Mouse (Mus musculus) ES-E14 (cell line): Measurements from ENCODE around the gene Gm38655. TPM values are rescaled to one million over a fixed set of nuclear protein-coding genes. Genes with fewer than 3 reads are reported as not detected.
A peak's percentile ranks its signal among the peaks of the same experiment; 100 is the strongest.

Source experiments
- DNase-seq: peaks from one replicate; pipeline ENCODE4 v3.0.0-alpha.2; 2013; ENCODE audit warnings: low read depth, low spot score
- H3K27ac ChIP-seq: 2 replicates; pipeline ENCODE4 v1.5.1; 2012; ENCODE audit warnings: low read depth, mild to moderate bottlenecking, low read length, moderate library complexity, mixed read lengths; ENCODE audit not compliant: poor library complexity, insufficient read depth, severe bottlenecking
- H3K36me3 ChIP-seq: 2 replicates; pipeline ENCODE4 v1.6.1; 2012; ENCODE audit warnings: mild to moderate bottlenecking, low read length, moderate library complexity, mixed read lengths; ENCODE audit not compliant: control insufficient read depth, poor library complexity, insufficient read depth, severe bottlenecking
- H3K4me1 ChIP-seq, 2 experiments: fragments of 150-350 bp in 1 of 2; sonication (generic) in 1 of 2; 2 replicates each; pipeline ENCODE4 v1.6.1; 2012; ENCODE audit warnings: low read length in 2 of 2, mild to moderate bottlenecking in 1 of 2, mixed read lengths in 1 of 2; ENCODE audit not compliant: control insufficient read depth in 2 of 2, insufficient read depth in 2 of 2, poor library complexity in 1 of 2
- H3K4me3 ChIP-seq, 2 experiments: fragments of 150-350 bp in 1 of 2; sonication (generic) in 1 of 2; 2 replicates each; pipeline ENCODE4 v1.5.1; 2012; ENCODE audit warnings: low read length in 2 of 2, low read depth in 1 of 2, mild to moderate bottlenecking in 1 of 2, mixed read lengths in 1 of 2; ENCODE audit not compliant: insufficient read depth in 1 of 2, poor library complexity in 1 of 2, severe bottlenecking in 1 of 2
- H3K9ac ChIP-seq: 2 replicates; pipeline ENCODE4 v1.6.1; 2012; ENCODE audit warnings: low read depth, mild to moderate bottlenecking, low read length, mixed read lengths; ENCODE audit not compliant: poor library complexity, insufficient read depth, severe bottlenecking
- H3K9me3 ChIP-seq: fragments of 150-350 bp; sonication (generic); 2 replicates; pipeline ENCODE4 v1.6.1; 2012; ENCODE audit warnings: low read depth, mild to moderate bottlenecking, low read length; ENCODE audit not compliant: control insufficient read depth, insufficient read depth
- CHD2 ChIP-seq: IDR thresholded peaks from 2 replicates; pipeline ENCODE4 v1.6.1; 2014; ENCODE audit warnings: mild to moderate bottlenecking, low read depth, low read length, inconsistent platforms
- HCFC1 ChIP-seq: IDR thresholded peaks from 2 replicates; pipeline ENCODE4 v1.6.1; 2012; ENCODE audit warnings: low read length, inconsistent platforms, borderline replicate concordance; ENCODE audit not compliant: insufficient read depth
- MAFK ChIP-seq: IDR thresholded peaks from 2 replicates; pipeline ENCODE4 v1.6.1; 2014; ENCODE audit warnings: mild to moderate bottlenecking, low read depth, low read length, inconsistent platforms; ENCODE audit not compliant: insufficient read depth
- ZC3H11A ChIP-seq: IDR thresholded peaks from 2 replicates; pipeline ENCODE4 v1.6.1; 2012; ENCODE audit warnings: low read depth, mild to moderate bottlenecking, inconsistent platforms, low read length, borderline replicate concordance
- ZNF384 ChIP-seq: IDR thresholded peaks from 2 replicates; pipeline ENCODE4 v1.6.1; 2012; ENCODE audit warnings: low read depth, low read length, inconsistent platforms
- in situ Hi-C, 2 experiments: fragments of 600-800 bp; cut with MboI; formaldehyde crosslinking; loops; one replicate each; pipeline ENCODE4 v1.15.1; 2025; ENCODE audit warnings: low sequenced_read_pairs in 2 of 2, inconsistent platforms in 1 of 2; ENCODE audit not compliant: unreplicated experiment in 2 of 2
- total RNA-seq: library from RNA; depleted of rRNA; stranded (reverse); fragments of 300-350 nt; gene quantifications from 2 replicates; pipeline ENCODE4 v1.2.3, GENCODE M21; 2012

The Gm38655 gene
- total RNA-seq, 1 experiment = not detected

DNA sequence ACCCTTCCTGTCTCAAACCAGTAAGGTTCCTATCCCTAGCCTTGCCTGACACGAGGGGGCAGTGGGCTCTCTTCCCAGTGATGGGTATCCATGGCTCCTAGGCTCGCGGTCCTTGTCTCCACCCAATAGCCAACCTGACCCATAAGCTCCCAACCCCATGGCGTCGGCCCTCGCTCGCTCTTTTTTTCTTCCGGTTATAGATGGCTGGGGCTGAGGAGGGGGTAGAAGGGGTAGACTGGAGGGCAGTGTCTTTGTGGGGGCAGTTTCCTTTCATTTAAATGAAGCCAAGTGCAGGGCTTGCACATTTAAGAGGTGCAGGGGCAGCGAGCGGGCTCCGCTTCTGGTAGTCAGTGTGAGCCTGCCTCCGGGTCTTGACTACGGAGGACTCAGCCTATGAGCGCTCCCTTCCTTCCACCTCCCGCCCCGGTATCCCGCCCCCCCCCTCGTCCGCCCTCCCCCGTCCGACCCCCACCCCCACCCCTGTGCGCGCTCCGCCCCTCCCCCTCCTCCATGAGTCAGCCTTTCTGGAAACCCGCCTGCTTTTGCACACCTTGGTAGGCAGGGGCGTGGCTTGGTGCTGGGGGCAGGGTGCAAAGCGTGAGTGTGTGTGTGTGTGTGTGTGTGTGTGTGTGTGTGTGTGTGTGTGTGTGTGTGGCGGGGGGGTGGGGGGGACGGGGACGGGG is 46.7 kb upstream of the Gm38655 start:
- in situ Hi-C loops = no loop called here
- Histone ChIP-seq H3K9ac (peak overlapping the region; percentile 74), H3K9me3 (no peaks in the 10 kb centered on the region), H3K36me3 (peaks cover 7% of the 10 kb centered on the region; the same call in 1 of the 2 replicates), H3K27ac (0 out of 2 replicates have a peak overlapping the region, but pooled peaks have one; percentile 57), H3K4me3 (peak overlapping the region; percentile 66 to 72), H3K4me1 (peaks cover 2 to 8% of the 10 kb centered on the region in 2 experiments; a peak in 1 of 4 replicates)
- peak; percentile 40 for DNase-seq
- TF ChIP-seq CHD2 (no peak), ZNF384 (no peak), ZC3H11A (no peak), HCFC1 (peak; percentile 14; the same call in 1 of the 2 replicates), MAFK (peak; percentile 84)

DNA sequence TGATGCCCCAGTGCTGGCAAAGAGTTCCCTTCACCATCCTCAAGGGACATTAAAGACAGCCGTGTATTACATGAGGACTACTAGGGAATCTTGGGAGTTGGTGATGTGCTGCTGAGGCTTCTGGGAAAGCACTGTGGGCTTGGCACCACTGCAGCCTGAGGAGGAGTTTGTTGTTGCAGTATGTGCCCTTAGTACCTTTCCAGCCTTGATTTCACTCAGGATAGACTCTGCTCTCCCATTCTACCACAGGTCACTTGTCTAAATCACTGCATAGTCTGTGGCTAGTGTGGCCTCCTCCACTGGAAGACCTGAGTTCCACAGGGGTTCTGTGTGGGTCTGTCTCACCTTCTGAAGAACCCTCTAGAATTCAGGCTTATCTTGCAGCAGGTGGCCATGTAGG is 45.5 kb upstream of the Gm38655 start:
- peaks cover 6% of the 10 kb centered on the region; the same call in 1 of the 2 replicates for H3K36me3 ChIP-seq

DNA sequence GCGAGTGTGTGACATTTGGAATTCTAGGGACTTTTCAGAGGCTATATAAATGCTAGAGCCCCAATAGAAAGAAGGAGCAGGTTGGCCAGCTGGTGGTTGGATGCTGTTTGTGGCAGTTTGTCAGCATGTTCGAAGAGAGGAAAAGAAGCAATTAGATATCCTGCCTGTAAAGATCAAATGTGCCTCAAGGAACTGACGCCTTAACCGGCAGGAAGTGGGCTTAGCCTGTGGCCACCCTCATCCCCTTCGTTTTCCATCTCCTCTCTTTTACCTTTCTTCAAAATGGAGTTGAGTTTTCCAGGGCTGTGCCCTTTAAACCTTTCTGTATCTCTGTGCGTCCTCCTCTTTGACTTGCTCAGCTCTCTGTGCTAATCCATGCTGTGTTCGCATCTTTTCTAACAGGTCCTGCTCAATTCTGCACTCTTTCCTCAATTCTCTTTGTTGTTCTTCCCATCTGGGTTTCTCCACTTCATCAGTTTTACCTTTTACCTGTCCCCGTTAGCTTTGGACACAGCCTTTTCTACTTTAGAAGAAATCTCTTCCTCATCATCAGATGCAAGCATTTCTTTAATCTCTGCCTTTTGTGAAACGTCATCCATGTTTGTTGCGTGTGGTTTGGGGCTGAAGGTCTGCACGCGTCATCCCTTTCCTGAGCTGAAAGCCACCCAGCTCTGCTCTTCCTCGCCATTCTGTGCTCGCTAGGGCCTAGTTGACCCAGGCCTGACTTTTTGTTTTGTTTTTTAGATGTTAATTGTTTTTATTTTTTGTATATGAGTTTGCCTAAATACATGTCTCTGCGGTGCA is 44.4 kb upstream of the Gm38655 start:
- in situ Hi-C loops = no loop called here
- H3K4me3 ChIP-seq = no peak overlapping the region
- peaks cover 2 to 8% of the 10 kb centered on the region in 2 experiments; a peak in 1 of 4 replicates for H3K4me1 ChIP-seq
- no peak overlapping the region for H3K27ac ChIP-seq
- H3K36me3 ChIP-seq = peaks cover 4% of the 10 kb centered on the region; the same call in 1 of the 2 replicates
- H3K9me3 ChIP-seq = no peaks in the 10 kb centered on the region
- H3K9ac ChIP-seq = no peak overlapping the region
- no peak for DNase-seq
- TF ChIP-seq ZC3H11A (no peak), CHD2 (no peak), MAFK (no peak), HCFC1 (no peak), ZNF384 (no peak)

More for the DNA sequence above, 45.5 kb upstream of the Gm38655 start:
- no peak overlapping the region for H3K4me3 ChIP-seq
- no peak overlapping the region for H3K9ac ChIP-seq
- no peak for DNase-seq
- H3K9me3 ChIP-seq = no peaks in the 10 kb centered on the region
- TF ChIP-seq HCFC1 (no peak), ZNF384 (no peak), CHD2 (no peak), ZC3H11A (no peak), MAFK (no peak)
- H3K4me1 ChIP-seq = peaks cover 2 to 8% of the 10 kb centered on the region in 2 experiments; a peak in 1 of 4 replicates
- H3K27ac ChIP-seq = no peak overlapping the region
- in situ Hi-C loops = no loop called here

DNA sequence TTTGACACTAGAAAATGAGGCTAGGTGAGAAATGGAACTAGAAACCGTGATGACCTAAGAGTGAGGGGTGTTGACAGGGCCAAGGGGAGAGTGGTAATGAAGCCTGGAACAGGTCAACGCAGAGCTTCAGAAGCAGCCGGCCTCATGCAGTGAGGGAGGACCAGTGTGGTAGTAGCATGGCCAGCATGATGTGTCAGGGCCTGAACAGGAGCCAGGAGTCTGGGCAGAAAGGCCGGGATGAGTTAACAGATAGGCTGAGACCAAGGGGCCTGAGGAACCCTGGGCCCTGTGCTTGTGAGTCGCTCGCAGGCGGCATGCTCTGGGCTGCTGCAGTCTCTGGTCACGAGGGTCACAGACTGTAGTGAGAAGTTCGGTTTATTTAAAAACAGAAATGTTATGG is 43.7 kb upstream of the Gm38655 start:
- H3K4me3 ChIP-seq = no peak overlapping the region
- in situ Hi-C loops = no loop called here
- no peak for TF ChIP-seq ZC3H11A
- no peak for TF ChIP-seq HCFC1
- TF ChIP-seq ZNF384 = no peak
- no peak for TF ChIP-seq CHD2
- TF ChIP-seq MAFK = no peak
- no peak for DNase-seq
- no peak overlapping the region for H3K9ac ChIP-seq
- H3K9me3 ChIP-seq = no peaks in the 10 kb centered on the region
- H3K27ac ChIP-seq = no peak overlapping the region
- peaks cover 2 to 8% of the 10 kb centered on the region in 2 experiments; a peak in 1 of 4 replicates for H3K4me1 ChIP-seq
- H3K36me3 ChIP-seq = peaks cover 6% of the 10 kb centered on the region; the same call in 1 of the 2 replicates
